Mouse (Mus musculus): ENCODE data around the gene Degs1. TPM values are rescaled to one million over a fixed set of nuclear protein-coding genes. Genes with fewer than 3 reads are reported as not detected.

The Degs1 gene
- polyA plus RNA-seq, 1 experiment from 2014 or later: 101 TPM

Other genes starting within 250 kb of the Degs1 start
- gene Srp9, start 158.1 kb downstream of the Degs1 start, polyA plus RNA-seq (2015; fragmentation: Nextera tagmentation; extraction: Ambion mirVana): 132 and 140 TPM in 2 replicates
- not detected in 2 replicates for gene Vmn1r1, start 118.3 kb downstream of the Degs1 start, polyA plus RNA-seq (2015; fragmentation: Nextera tagmentation; extraction: Ambion mirVana)
- 20.0 and 23.6 TPM in 2 replicates for gene Fbxo28, start 58.8 kb upstream of the Degs1 start, polyA plus RNA-seq (2015; fragmentation: Nextera tagmentation; extraction: Ambion mirVana)
- gene Trp53bp2, start 126.4 kb upstream of the Degs1 start, polyA plus RNA-seq (2015; fragmentation: Nextera tagmentation; extraction: Ambion mirVana): 14.6 and 17.4 TPM in 2 replicates
- gene Capn2, start 234.8 kb upstream of the Degs1 start, polyA plus RNA-seq (2015; fragmentation: Nextera tagmentation; extraction: Ambion mirVana): 95.3 and 98.9 TPM in 2 replicates